Mouse (Mus musculus) thymus, postnatal 0 days (tissue): ENCODE data around the gene Tubb4b. TPM values are rescaled to one million over a fixed set of nuclear protein-coding genes. Genes with fewer than 3 reads are reported as not detected.
A peak's percentile ranks its signal among the peaks of the same experiment; 100 is the strongest.

Experiments used
- DNase-seq: peaks from one replicate; pipeline ENCODE4 v3.0.0-alpha.2; 2015; ENCODE audit warnings: low spot score
- polyA plus RNA-seq: library from polyadenylated mRNA; unstranded; fragments of >200 nt; fragmentation: Nextera tagmentation; extraction: Ambion mirVana; gene quantifications from 2 replicates; pipeline ENCODE4 v1.2.1, GENCODE M21; 2015

The Tubb4b gene
- polyA plus RNA-seq, 1 experiment from 2014 or later, result 503 TPM

- DNase-seq, result no peak
Measured at GRCm38 (mm10) chr2:25194006-25194405, 30.5 kb downstream of the Tubb4b start.

GRCm38 (mm10) chr2:25193330-25193770 is 31.2 kb downstream of the Tubb4b start:
- DNase-seq, result peak; percentile 90

GRCm38 (mm10) chr2:25187841-25188240 is 36.7 kb downstream of the Tubb4b start:
- DNase-seq, result no peak

GRCm38 (mm10) chr2:25186575-25186930 is 37.9 kb downstream of the Tubb4b start:
- DNase-seq, result no peak

GRCm38 (mm10) chr2:25185625-25186574 is 38.6 kb downstream of the Tubb4b start:
- DNase-seq, result peak; percentile 57

GRCm38 (mm10) chr2:25184496-25184895 is 40.0 kb downstream of the Tubb4b start:
- no peak for DNase-seq

- DNase-seq, result peak; percentile 49
Measured at GRCm38 (mm10) chr2:25183336-25183735, 41.2 kb downstream of the Tubb4b start.

- no peak for DNase-seq
Measured at GRCm38 (mm10) chr2:25182664-25183063, 41.8 kb downstream of the Tubb4b start.

GRCm38 (mm10) chr2:25181891-25182397 is 42.6 kb downstream of the Tubb4b start:
- no peak for DNase-seq

GRCm38 (mm10) chr2:25180973-25181890 is 43.3 kb downstream of the Tubb4b start:
- peak; percentile 75 for DNase-seq

GRCm38 (mm10) chr2:25180478-25180903 is 44.0 kb downstream of the Tubb4b start, which contains the start of gene Nrarp:
Nrarp (plus strand) TSS chr2:25180758.
- peak; percentile 91 for DNase-seq

- DNase-seq, result no peak
Measured at GRCm38 (mm10) chr2:25179566-25180217, 44.8 kb downstream of the Tubb4b start.

GRCm38 (mm10) chr2:25178285-25178972 is 46.1 kb downstream of the Tubb4b start:
- no peak for DNase-seq

- no peak for DNase-seq
Measured at GRCm38 (mm10) chr2:25177685-25178084, 46.8 kb downstream of the Tubb4b start.

- no peak for DNase-seq
Measured at GRCm38 (mm10) chr2:25177076-25177475, 47.4 kb downstream of the Tubb4b start.

- DNase-seq, result no peak
Measured at GRCm38 (mm10) chr2:25176573-25176972, 47.9 kb downstream of the Tubb4b start.

- no peak for DNase-seq
Measured at GRCm38 (mm10) chr2:25175690-25176078, 48.8 kb downstream of the Tubb4b start.

GRCm38 (mm10) chr2:25174866-25175689 is 49.4 kb downstream of the Tubb4b start:
- no peak for DNase-seq

- DNase-seq, result no peak
Measured at GRCm38 (mm10) chr2:25173821-25174220, 50.7 kb downstream of the Tubb4b start.
